Mouse (Mus musculus) embryo, embryonic 10.5 days (tissue): ENCODE measurements around the gene Atp10b.
"Not testable (repeated sequence)": the region's sequence is repeated elsewhere in the genome, so short reads cannot be mapped to it uniquely, and the experiment has no call there.

ENCODE experiments used
- DNase-seq: peaks from one replicate; pipeline ENCODE4 v3.0.0-alpha.2; 2015; ENCODE audit warnings: low spot score

Atp10b gene

DNA sequence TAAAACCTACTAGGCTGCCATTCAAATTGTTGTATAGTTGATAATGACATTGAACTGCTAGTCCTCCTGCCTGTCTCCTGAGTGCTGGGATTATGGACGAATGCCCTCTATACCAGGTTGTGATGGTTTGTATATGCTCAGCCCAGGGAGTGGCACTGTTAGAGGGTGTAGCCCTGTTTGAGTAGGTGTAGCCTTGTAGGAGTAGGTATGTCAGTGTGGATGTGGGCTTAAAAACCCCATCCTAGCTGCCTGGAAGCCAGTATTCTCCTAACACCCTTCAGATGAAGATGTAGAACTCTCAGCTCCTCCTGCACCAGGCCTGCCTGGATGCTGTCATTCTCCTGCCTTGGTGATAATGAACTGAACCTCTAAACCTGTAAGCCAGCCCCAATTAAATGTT is at the start of gene Atp10b:
Atp10b (plus strand) TSS at position 301 of the 400 bp plus-strand sequence.
- DNase-seq, result no peak

DNA sequence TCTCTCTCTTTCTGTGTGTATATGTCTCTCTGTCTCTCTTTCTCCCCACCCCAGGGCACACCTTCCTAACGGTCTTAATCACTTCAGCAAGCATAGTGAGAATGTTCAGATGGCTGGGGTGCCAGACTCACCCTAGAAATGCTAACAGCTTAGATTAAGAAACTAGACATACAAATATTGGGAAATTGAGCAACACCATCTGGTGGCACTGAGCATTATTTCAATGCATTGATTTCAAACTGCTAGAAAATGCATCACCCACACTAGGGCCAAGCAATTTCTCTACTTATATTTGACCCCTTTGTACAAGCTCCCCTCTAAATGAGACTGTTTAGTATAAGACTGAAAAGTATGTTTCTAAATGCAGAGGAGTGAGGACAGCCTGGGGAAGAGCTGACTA is 48.3 kb upstream of the Atp10b start:
- no peak for DNase-seq

DNA sequence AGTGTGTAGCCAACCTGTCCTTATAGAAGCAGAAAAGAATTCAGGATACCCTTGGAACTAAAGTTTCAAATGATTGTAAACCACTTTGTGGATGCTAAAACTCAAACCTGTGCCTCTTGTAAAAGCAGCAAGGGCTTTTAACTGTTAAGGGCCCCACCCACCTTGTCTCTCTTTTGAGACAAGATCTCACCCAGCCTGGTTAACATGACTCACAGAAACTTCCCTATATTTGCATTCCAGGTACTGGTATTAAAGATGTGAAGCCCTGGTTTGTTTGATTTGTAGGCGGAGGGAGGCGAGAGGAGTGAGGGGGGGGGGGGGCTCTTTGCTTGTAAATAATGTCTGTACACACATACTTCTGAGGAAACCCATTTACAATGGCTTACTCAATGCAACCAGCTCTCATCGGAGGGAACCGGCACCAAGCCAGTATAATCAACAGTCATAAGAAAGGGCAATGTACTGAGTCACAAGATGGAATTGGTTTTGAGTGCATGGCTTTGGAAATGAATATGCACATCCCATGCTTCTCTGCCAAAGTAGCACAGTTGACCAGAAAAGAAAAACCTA is 23.7 kb upstream of the Atp10b start:
- no peak for DNase-seq

DNA sequence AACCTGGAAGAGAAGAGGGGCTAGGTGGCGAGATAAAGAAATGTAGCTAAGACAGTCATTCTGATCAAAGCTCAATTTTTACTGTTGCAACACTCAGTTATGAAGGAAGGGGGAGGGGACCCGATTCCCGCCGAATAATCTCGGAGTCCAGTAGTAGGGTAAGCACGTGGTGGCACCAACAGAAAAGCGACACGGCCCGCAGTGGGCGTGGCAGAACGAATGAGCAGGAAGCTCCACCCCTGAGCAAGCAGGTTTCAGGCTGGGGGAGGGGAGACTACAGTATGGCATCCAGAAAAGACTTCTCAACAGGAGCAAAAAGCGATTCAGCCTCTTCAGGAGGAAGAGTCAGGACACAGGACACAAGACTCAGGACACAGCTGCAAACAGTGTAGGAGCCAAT is 23.1 kb upstream of the Atp10b start:
- not testable (repeated sequence) for DNase-seq

DNA sequence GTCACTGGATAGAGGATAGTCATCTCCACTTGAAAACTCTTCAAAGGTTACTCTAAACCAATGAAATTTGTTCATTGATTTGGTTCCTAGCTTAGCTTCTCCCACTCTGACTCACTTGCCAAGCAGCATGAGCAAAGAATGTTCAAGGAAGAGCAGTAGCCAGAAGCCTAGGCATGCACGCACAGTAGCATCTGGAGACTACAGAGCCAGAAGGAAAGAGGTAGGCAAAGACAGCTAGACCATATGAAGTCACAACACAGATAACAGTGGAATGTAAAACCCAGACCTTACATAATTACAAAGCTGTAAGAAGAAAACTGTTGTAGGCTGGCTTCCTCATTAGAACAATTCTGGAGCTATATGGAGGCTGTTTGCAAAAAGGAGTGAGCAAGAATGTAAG is 8.4 kb upstream of the Atp10b start:
- DNase-seq, result no peak

DNA sequence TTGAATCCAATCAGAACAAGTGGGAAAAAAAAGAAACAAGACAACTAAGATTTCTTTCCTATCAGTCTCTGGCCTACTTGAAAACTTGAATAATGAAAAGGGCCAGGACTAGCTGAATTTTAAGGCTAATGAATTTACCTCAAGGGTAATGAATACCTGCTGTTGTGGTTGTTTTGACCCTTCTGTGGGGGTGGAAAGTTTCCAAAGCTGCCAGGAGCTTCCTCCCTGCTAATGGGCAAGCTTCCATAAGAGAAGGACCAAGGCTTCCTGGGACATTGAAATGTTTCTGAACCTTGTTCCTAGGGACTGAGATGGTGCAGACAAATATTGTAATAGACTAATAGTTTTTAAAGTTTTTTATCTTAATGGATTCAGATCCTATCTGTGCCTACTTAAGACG is 6.9 kb upstream of the Atp10b start:
- DNase-seq, result no peak

DNA sequence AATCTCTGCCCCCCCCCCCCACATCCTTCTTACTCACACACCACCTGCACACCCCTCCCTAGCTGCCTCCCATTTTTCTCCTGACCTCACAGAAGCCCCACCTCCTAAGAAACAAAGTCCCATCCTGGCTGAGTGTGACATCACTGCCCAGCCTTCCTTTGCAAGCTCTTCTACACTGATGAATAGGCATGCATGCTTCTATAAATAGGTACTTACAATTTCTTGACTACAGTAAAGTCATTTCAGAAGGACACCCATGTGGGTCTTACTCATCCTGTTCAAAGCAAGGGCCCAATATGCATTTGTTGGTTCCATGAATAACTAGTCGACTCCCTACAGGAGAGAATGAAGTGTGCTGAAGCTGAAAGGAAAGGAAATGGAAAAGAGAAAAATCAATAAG is 5.5 kb upstream of the Atp10b start:
- no peak for DNase-seq

DNA sequence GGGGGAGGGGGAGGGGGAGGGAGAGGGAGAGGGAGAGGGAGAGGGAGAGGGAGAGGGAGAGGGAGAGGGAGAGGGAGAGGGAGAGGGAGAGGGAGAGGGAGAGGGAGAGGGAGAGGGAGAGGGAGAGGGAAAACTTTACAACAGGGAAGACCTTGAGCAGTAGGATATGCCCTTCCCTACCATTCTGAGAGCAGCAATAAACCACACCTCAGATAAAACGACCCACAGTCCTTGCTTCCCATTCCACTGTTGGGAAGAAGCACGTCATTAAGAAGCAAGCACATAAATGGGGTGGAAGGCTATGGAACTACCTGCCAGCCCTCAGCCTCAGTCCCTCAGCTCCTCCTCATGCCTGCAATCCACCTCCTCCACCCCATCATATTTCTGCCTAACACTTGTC is 4.8 kb upstream of the Atp10b start:
- not testable (repeated sequence) for DNase-seq

DNA sequence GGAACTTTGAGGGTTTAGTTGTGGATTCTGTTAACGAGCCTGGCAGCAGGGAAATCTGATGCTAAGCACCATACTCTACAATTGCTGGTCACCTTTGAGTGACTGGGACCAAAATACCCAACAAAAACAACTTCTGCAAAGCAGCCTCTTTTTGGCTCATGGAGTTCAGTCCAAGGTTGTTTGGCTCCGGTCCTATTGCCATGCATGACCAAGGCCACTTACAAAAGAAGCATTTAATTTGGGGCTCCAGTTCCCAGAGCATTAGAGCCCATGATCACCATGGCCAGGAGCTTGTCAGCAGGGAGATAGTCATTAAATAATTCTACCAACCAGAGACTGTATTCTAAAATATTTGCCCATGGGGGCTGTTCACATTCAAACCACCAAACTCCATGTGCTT is 2.3 kb upstream of the Atp10b start:
- no peak for DNase-seq

DNA sequence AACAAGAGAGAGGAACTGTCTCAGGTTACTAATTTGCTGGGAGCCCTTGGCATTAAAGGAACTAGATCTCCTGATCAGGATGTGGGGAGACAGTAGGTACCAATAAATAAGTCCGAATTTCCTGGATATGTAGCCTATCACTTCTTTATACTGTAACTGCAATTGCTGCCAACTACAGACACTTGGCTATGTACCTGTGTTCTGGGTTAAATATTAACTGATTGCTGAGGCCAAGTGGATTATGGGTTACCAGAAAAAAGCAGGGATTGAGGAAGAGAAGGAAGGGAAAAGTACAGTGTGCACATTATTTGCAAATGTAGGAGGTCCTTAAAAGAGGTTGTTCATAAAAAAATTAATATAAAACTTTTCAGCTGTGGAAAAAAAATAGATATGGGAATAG is 1.3 kb upstream of the Atp10b start:
- DNase-seq, result no peak

DNA sequence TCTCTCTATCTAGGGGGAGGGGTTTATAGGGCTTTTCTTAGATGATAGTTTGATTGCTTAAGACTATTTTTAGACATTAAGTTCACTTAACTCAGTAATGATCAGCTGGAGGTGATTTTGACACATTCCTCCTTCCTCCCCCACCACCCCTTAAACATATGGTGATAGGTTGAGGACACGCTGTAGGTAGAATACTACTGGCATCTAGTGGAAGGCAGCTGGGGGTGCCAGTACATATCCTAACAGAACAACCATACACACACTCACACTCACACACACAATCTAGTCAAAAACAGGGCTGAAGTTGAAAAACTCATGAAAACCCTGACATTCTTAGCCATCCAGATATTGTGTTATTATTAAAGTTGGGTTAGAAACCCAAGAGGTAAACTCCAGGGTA is 5.3 kb downstream of the Atp10b start:
- no peak for DNase-seq

DNA sequence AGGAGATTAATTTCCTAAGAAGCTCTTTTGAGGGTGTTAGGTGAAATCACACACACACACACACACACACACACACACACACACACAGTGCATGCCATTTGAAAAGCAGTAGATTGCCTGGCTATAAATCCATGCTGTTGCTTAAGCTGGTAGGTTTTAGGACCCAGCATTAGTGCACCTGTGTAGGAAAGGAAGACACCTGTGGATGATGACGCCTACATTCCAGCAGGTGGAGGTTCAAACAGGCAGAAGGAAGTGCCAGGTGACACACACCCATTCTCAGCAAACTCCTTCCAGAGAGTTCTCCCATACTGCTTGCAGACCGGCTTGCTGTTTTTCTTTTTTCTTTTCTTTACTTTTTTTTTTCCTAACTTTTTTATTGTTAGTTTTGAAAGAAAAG is 5.7 kb downstream of the Atp10b start:
- DNase-seq, result no peak

DNA sequence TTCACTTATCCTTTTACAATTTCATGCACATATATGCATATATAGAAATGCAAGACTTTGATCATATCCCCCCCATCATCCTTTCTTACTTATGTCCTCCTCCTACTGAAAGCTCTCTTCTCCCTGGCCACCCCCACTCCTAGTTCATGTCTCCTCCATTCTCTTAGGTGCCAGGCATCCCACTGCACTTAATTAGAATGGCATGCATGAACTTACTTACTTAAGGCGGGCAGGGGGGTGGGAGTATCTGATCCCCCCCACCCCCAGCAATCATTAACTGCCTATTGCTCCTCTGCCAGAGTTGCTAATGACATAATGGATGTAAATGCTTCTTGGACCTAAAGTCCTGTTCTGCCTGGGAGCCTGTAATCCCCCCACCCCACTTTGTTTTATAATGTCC is 9.1 kb downstream of the Atp10b start:
- no peak for DNase-seq

DNA sequence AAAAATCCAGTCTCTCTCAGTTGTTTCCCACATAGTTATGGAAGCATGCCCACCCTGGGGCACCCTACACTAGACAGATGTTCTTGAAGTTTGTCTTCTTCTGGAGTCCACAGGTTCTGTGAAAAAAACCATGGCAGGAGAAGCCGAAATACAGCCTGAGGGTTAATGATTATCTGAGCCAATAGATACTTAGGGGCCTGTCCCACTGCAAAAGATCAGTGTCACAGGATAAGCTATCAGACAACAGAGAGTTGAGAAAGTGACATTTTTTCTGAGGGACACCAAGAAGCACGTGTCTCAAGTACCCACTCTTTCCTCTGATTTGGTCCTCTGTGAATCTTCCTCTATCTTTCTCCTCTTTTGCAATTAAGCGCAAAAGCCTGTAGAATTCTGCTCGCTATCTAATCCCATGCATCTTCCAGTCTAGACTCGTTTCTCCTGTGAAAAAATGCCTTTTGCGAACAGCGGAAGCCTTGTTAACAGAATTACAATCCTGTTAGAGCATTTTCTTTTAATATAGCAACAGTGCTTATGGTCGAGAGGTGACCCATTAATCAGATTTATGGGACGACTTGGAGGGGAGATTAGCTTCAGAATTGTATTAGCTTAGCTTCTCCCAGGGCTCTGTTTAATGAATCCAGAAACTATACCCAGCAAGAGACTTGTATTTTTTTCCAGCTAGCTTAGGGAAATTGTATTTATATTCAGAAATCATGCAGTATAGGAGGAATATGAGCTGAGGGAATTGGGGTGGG is 10.7 kb downstream of the Atp10b start:
- DNase-seq, result no peak

DNA sequence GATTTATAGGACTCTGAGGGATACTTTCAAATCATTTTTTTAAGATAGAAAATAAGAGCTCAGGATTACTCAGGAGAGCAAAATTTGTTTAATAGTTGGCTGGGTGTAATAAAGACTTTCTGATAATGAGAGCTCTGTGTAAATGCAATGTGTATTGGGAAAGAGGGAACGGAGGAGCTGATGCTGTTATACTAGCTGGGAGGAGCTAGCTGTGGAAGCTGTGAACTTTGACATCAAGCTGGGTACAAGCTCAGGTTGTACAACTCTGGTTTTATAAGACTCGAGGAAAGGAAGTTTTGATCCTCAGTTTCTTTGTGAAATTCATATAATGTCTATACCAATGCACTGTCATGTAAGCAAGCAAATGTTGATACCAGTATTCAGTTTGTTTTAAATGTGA is 20.9 kb downstream of the Atp10b start:
- DNase-seq, result no peak

DNA sequence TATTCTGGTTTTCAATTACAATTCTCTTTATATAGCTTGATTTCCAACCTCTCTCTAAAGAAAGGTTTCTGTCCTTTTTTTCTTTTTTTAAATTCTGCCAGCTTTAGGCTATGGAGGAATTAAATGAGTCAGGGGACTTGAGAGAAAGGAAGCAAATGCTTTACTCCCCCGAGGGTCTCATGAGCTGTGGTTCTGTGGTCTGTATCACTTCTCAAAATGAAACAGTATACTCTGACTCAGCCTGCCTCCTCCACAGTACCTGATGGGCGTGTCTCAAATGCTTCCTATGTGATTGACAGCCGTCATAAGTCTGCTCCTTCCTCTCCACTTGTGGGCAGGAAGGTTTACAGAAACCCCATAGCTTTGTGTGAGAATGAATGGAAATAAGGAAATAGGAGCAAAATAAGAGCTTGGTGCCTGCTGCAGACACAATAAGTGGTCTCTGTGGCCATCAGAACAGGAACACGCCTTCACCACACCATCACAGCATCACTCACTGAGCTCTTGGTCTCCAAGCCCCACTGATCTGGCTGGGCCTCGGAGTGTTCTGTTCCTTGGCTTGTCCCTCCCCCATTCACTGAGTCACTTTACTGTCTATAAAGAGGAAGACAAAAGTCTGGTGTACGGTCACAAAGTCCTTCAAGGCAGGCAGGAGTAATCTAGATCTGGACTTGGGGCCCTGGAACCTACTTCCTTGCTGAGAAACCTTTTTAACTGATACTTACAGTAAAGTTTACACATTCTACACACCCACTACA is 24.9 kb downstream of the Atp10b start:
- DNase-seq, result no peak

DNA sequence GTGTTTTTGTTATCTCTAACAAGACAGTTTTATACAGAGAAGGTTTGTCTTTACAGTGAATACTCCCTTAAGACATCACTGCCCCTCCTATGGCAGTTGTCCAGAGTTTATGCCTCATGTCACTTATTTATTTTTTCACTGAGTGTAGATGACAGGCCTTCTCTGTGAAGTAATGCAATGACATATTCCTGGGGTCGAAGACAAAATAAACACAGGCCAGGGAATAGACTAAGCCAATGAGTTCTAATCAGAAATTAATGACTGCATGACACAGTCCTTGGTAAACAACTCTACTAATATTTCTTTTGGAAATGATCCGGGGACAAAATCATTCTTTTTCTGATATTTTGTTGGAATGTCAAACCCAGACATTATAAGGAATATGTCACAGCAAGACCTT is 32.7 kb downstream of the Atp10b start:
- no peak for DNase-seq

DNA sequence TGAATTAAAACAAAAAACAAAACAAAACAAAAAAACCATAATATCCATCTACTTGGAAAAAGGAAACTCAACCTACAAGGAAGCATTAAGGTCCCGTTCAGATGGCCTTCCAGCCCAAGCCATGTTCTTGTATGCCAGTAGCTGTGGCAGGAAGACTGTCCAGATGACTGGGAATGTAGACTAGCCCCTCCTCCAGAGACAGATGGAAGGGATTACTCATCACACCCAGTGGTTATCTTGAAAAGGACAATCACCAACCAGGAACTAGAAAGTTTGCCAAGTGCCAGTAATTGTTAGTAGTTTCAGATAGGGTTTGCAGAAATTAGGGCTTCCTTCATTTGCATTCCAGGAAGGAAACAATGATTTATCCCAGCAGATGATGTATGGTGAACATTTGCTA is 33.1 kb downstream of the Atp10b start:
- no peak for DNase-seq

DNA sequence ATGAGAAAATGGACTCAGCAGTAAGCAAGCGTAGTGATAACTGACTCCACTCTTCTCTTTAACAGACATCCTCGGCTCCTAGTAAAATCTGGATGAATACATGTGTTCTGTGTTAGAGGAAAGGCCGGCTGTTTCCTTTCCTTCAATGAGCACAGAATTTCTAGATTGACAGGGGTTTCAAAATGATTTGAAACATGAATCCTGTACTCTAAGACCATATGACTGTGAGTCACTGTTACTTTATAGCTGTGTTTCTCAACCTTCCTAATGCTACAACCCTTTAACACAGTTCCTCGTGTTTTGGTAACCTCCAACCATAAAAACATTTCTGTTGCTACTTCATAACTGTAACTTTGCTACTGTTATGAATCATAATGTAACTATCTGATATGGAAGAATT is 33.8 kb downstream of the Atp10b start:
- DNase-seq, result peak; percentile 5

DNA sequence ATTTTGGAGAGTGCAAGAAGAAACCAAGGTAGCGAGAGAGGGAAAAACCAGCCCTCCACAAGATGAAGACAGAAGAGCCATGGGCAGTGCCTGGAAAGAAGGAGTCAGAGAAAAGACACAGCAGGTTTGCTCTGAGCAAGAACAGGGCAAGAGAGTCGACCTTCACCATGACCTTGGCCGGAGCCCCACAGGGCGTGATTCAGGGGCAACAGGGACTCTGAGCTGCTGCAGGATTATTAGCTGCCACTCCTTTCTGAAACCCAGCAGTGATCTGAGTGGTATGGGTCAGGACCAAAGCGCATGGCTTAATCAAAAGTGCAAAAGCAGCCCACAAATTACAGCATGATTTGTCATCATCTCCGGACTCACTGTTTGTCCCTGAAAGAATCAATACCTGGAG is 36.6 kb downstream of the Atp10b start:
- no peak for DNase-seq

DNA sequence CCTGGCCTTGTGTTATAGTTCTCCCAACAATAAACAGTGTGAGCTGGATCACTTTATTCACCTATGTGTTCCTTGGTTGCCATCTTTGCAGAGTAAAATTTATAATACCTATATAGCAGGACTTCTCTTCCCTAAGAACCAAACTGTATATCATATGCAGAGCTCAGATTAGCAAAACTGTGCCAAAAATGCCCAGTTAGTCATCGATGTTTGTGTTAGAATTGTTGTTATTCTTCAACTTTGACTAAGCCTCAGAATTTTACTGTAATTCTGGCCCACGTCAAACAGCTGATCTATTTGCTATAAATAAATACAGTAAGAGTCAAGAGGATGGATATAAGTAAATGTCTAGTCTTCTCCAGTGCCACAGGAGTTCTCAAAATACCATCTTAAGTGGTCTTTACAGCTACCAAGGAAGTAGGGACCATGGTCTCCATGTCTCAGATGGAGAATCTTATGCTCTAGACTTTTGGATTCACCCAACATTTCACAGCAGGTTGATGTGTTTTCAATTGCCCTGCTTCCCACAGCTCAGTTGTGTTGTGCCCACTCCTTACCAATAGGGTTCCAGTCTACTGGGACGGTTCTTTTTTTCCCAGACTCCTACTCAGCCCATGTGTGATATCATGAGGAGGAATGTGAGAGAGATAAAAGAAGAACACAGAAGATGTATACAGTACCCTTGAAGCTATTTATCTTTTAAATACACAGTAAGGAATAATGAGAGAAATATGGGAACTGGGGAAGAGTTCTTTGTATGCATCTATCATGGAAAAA is 40.3 kb downstream of the Atp10b start:
- no peak for DNase-seq

DNA sequence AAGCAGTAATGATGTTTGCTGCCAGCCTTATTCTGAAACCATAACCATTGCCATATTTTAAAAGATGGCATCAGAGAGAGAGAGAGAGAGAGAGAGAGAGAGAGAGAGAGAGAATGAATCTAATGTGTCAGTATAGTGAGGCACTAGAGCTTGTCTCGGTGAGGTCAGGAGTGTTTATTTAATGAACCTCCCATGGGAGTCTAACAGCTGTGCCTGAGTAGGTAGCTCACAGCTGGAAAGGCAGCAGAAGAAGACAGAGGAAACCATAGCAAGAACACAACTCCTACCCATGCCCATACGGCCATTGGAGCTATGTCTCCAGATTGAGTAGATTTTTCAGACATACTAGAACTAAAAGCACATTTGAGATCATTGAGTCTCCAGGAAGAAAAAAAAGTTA is 49.1 kb downstream of the Atp10b start:
- DNase-seq, result no peak

DNA sequence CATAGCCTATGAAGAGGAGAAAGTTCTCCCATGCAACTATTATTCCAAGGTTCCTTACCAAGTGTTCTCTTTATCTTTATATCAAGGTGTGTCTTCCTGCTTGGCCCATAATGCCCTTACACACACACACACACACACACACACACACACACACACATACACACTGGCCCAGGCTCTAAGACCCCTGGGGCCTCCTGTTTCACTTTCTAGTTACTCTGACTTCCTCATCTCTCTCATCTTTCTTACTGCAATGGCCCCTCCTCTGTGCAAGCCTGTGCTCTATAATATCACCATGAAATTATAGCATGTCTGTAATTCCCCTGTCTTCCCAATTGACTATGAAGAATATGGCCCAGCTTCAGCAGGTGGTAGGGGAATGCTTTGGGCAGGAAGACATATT is 49.7 kb downstream of the Atp10b start:
- no peak for DNase-seq
